Mouse (Mus musculus): ENCODE data around the gene Zbtb3. TPM values are rescaled to one million over a fixed set of nuclear protein-coding genes. Genes with fewer than 3 reads are reported as not detected.

Gene Zbtb3
- polyA plus RNA-seq, 1 experiment from 2014 or later = 4.6 TPM

GRCm38 (mm10) chr19:8848356-8848755 is 46.0 kb downstream of the Zbtb3 start:
- H3K4me1 ChIP-seq = peaks cover 16% of the 10 kb centered on the region
- WGBS = 75% methylated on average over 5 of the region's 5 CpGs

GRCm38 (mm10) chr19:8850402-8850901 is 48.1 kb downstream of the Zbtb3 start, which contains the start of gene Lrrn4cl:
TSS of gene Lrrn4cl (plus strand) at chr19:8850768.
- no peak within 1 kb of the TSS for H3K4me3 ChIP-seq
- H3K9me3 ChIP-seq = no peaks in the 10 kb centered on the region
- no peak within 1 kb of the TSS for H3K9ac ChIP-seq
- H3K27ac ChIP-seq = peak within 1 kb of the TSS; percentile 65
- H3K36me3 ChIP-seq = peaks cover 31% of the 10 kb centered on the region
- peak; percentile 49; the same call in 1 of the 2 replicates for ATAC-seq (ENCODE audit: insufficient number of reproducible peaks, low FRiP score, low TSS enrichment, low read depth)
- no peaks in the 10 kb centered on the region for H3K27me3 ChIP-seq
- H3K4me1 ChIP-seq = peaks cover 16% of the 10 kb centered on the region
- H3K4me2 ChIP-seq = no peak within 1 kb of the TSS
- WGBS = 8% methylated on average over 7 of the region's 7 CpGs

More at GRCm38 (mm10) chr19:8848356-8848755, 46.0 kb downstream of the Zbtb3 start:
- no peak overlapping the region for H3K4me3 ChIP-seq
- H3K27ac ChIP-seq = no peak overlapping the region
- ATAC-seq (ENCODE audit: insufficient number of reproducible peaks, low FRiP score, low TSS enrichment, low read depth) = no peak
- H3K9me3 ChIP-seq = no peaks in the 10 kb centered on the region
- H3K9ac ChIP-seq = no peak overlapping the region
- H3K27me3 ChIP-seq = no peaks in the 10 kb centered on the region
- H3K36me3 ChIP-seq = peaks cover 34% of the 10 kb centered on the region
- H3K4me2 ChIP-seq = no peak overlapping the region

- H3K9ac ChIP-seq = no peak overlapping the region
- no peak overlapping the region for H3K4me2 ChIP-seq
- no peaks in the 10 kb centered on the region for H3K9me3 ChIP-seq
- 52% methylated on average over 7 of the region's 7 CpGs for WGBS
- H3K4me3 ChIP-seq = no peak overlapping the region
- H3K36me3 ChIP-seq = peaks cover 19% of the 10 kb centered on the region
- H3K27ac ChIP-seq = no peak overlapping the region
- H3K4me1 ChIP-seq = peaks cover 16% of the 10 kb centered on the region
- ATAC-seq (ENCODE audit: insufficient number of reproducible peaks, low FRiP score, low TSS enrichment, low read depth) = no peak
- H3K27me3 ChIP-seq = no peaks in the 10 kb centered on the region
These were observed 49.3 kb downstream of the Zbtb3 start for GRCm38 (mm10) chr19:8851639-8852038.

GRCm38 (mm10) chr19:8852236-8852928 is 50.0 kb downstream of the Zbtb3 start:
- ATAC-seq (ENCODE audit: insufficient number of reproducible peaks, low FRiP score, low TSS enrichment, low read depth) = no peak
- no peak overlapping the region for H3K4me3 ChIP-seq
- no peak overlapping the region for H3K27ac ChIP-seq
- H3K4me1 ChIP-seq = peaks cover 16% of the 10 kb centered on the region
- H3K36me3 ChIP-seq = peaks cover 12% of the 10 kb centered on the region
- no peak overlapping the region for H3K4me2 ChIP-seq
- no peak overlapping the region for H3K9ac ChIP-seq
- H3K27me3 ChIP-seq = no peaks in the 10 kb centered on the region
- no peaks in the 10 kb centered on the region for H3K9me3 ChIP-seq
- 43% methylated on average over 10 of the region's 10 CpGs for WGBS

- Histone ChIP-seq H3K4me3 (no peak overlapping the region), H3K9ac (no peak overlapping the region), H3K4me2 (no peak overlapping the region), H3K27me3 (no peaks in the 10 kb centered on the region), H3K36me3 (peaks cover 6% of the 10 kb centered on the region; the same call in 1 of the 2 replicates), H3K27ac (no peak overlapping the region), H3K9me3 (no peaks in the 10 kb centered on the region), H3K4me1 (peaks cover 16% of the 10 kb centered on the region)
- no peak for ATAC-seq (ENCODE audit: insufficient number of reproducible peaks, low FRiP score, low TSS enrichment, low read depth)
- 83% methylated on average over 3 of the region's 3 CpGs for WGBS
These were observed 50.8 kb downstream of the Zbtb3 start for GRCm38 (mm10) chr19:8853117-8853516.

Other genes starting within 250 kb of the Zbtb3 start
- 0.04 TPM in 1 of 2 replicates, not detected in the other for gene Slc22a8, start 211.3 kb upstream of the Zbtb3 start, polyA plus RNA-seq (2015; fragmentation: Nextera tagmentation; extraction: Ambion mirVana)
- 0.06 TPM in 1 of 2 replicates, not detected in the other for gene Slc22a6, start 184.5 kb upstream of the Zbtb3 start, polyA plus RNA-seq (2015; fragmentation: Nextera tagmentation; extraction: Ambion mirVana)
- gene Chrm1, start 138.8 kb upstream of the Zbtb3 start, polyA plus RNA-seq (2015; fragmentation: Nextera tagmentation; extraction: Ambion mirVana) = 0.18 and 0.19 TPM in 2 replicates
- 118 and 148 TPM in 2 replicates for gene Slc3a2, start 79.2 kb upstream of the Zbtb3 start, polyA plus RNA-seq (2015; fragmentation: Nextera tagmentation; extraction: Ambion mirVana)
- 93.8 and 96.0 TPM in 2 replicates for gene Wdr74, start 66.7 kb upstream of the Zbtb3 start, polyA plus RNA-seq (2015; fragmentation: Nextera tagmentation; extraction: Ambion mirVana)
- 1.7 and 2.3 TPM in 2 replicates for gene 1700092M07Rik, start 61.8 kb upstream of the Zbtb3 start, polyA plus RNA-seq (2015; fragmentation: Nextera tagmentation; extraction: Ambion mirVana)
- gene Stx5a, start 61.1 kb upstream of the Zbtb3 start, polyA plus RNA-seq (2015; fragmentation: Nextera tagmentation; extraction: Ambion mirVana) = 185 and 189 TPM in 2 replicates
- 171 and 188 TPM in 2 replicates for gene Nxf1, start 45.5 kb upstream of the Zbtb3 start, polyA plus RNA-seq (2015; fragmentation: Nextera tagmentation; extraction: Ambion mirVana)
- gene Tmem223, start 31.6 kb upstream of the Zbtb3 start, polyA plus RNA-seq (2015; fragmentation: Nextera tagmentation; extraction: Ambion mirVana) = 141 and 155 TPM in 2 replicates
- gene Tmem179b, start 28.1 kb upstream of the Zbtb3 start, polyA plus RNA-seq (2015; fragmentation: Nextera tagmentation; extraction: Ambion mirVana) = 78.4 and 81.7 TPM in 2 replicates
- 24.9 and 25.3 TPM in 2 replicates for gene Taf6l, start 16.1 kb upstream of the Zbtb3 start, polyA plus RNA-seq (2015; fragmentation: Nextera tagmentation; extraction: Ambion mirVana)
- gene Polr2g, start 4.0 kb upstream of the Zbtb3 start, polyA plus RNA-seq (2015; fragmentation: Nextera tagmentation; extraction: Ambion mirVana) = 149 and 152 TPM in 2 replicates
- 50.4 and 56.8 TPM in 2 replicates for gene Ttc9c, start 16.8 kb downstream of the Zbtb3 start, polyA plus RNA-seq (2015; fragmentation: Nextera tagmentation; extraction: Ambion mirVana)
- 5.4 and 5.6 TPM in 2 replicates for gene Hnrnpul2, start 17.5 kb downstream of the Zbtb3 start, polyA plus RNA-seq (2015; fragmentation: Nextera tagmentation; extraction: Ambion mirVana)
- not detected in 2 replicates for gene AC129217.1, start 27.2 kb downstream of the Zbtb3 start, polyA plus RNA-seq (2015; fragmentation: Nextera tagmentation; extraction: Ambion mirVana)
- gene Bscl2, start 34.9 kb downstream of the Zbtb3 start, polyA plus RNA-seq (2015; fragmentation: Nextera tagmentation; extraction: Ambion mirVana) = 77.4 and 93.6 TPM in 2 replicates
- gene Gng3, start 36.6 kb downstream of the Zbtb3 start, polyA plus RNA-seq (2015; fragmentation: Nextera tagmentation; extraction: Ambion mirVana) = 2.0 and 3.0 TPM in 2 replicates
- 3.1 and 4.3 TPM in 2 replicates for gene Lrrn4cl, start 48.2 kb downstream of the Zbtb3 start, polyA plus RNA-seq (2015; fragmentation: Nextera tagmentation; extraction: Ambion mirVana)
- gene Ubxn1, start 68.9 kb downstream of the Zbtb3 start, polyA plus RNA-seq (2015; fragmentation: Nextera tagmentation; extraction: Ambion mirVana) = 173 and 176 TPM in 2 replicates
- gene Uqcc3, start 78.4 kb downstream of the Zbtb3 start, polyA plus RNA-seq (2015; fragmentation: Nextera tagmentation; extraction: Ambion mirVana) = 65.9 and 69.1 TPM in 2 replicates
- gene Lbhd1, start 81.2 kb downstream of the Zbtb3 start, polyA plus RNA-seq (2015; fragmentation: Nextera tagmentation; extraction: Ambion mirVana) = 69.3 and 76.7 TPM in 2 replicates
- gene Gm49403, start 81.4 kb downstream of the Zbtb3 start, polyA plus RNA-seq (2015; fragmentation: Nextera tagmentation; extraction: Ambion mirVana) = not detected in 2 replicates
- gene 1810009A15Rik, start 86.3 kb downstream of the Zbtb3 start, polyA plus RNA-seq (2015; fragmentation: Nextera tagmentation; extraction: Ambion mirVana) = 76.8 and 80.9 TPM in 2 replicates
- not detected in 2 replicates for gene Gm49416, start 86.4 kb downstream of the Zbtb3 start, polyA plus RNA-seq (2015; fragmentation: Nextera tagmentation; extraction: Ambion mirVana)
- gene Ints5, start 90.5 kb downstream of the Zbtb3 start, polyA plus RNA-seq (2015; fragmentation: Nextera tagmentation; extraction: Ambion mirVana) = 38.6 and 42.0 TPM in 2 replicates
- 97.4 and 102 TPM in 2 replicates for gene Ganab, start 95.5 kb downstream of the Zbtb3 start, polyA plus RNA-seq (2015; fragmentation: Nextera tagmentation; extraction: Ambion mirVana)
- gene B3gat3, start 117.8 kb downstream of the Zbtb3 start, polyA plus RNA-seq (2015; fragmentation: Nextera tagmentation; extraction: Ambion mirVana) = 47.1 and 48.6 TPM in 2 replicates
- gene Rom1, start 126.8 kb downstream of the Zbtb3 start, polyA plus RNA-seq (2015; fragmentation: Nextera tagmentation; extraction: Ambion mirVana) = 4.0 and 4.6 TPM in 2 replicates
- 41.8 and 42.7 TPM in 2 replicates for gene Eml3, start 127.0 kb downstream of the Zbtb3 start, polyA plus RNA-seq (2015; fragmentation: Nextera tagmentation; extraction: Ambion mirVana)
- 155 and 160 TPM in 2 replicates for gene Mta2, start 139.3 kb downstream of the Zbtb3 start, polyA plus RNA-seq (2015; fragmentation: Nextera tagmentation; extraction: Ambion mirVana)
- 29.3 and 30.0 TPM in 2 replicates for gene Tut1, start 151.3 kb downstream of the Zbtb3 start, polyA plus RNA-seq (2015; fragmentation: Nextera tagmentation; extraction: Ambion mirVana)
- 467 and 482 TPM in 2 replicates for gene Eef1g, start 164.5 kb downstream of the Zbtb3 start, polyA plus RNA-seq (2015; fragmentation: Nextera tagmentation; extraction: Ambion mirVana)
- 96.4 and 104 TPM in 2 replicates for gene Ahnak, start 186.7 kb downstream of the Zbtb3 start, polyA plus RNA-seq (2015; fragmentation: Nextera tagmentation; extraction: Ambion mirVana)

Data from limb, embryonic 15.5 days (tissue).